Mouse (Mus musculus): ENCODE results near the gene Sema4d.

GRCm38 (mm10) chr13:51745862-51746261 lies 47.7 kb downstream of the Sema4d start:
- no peak for TF ChIP-seq CTCF (IDR thresholded peaks at IDR 0.05; ENCODE audit: control insufficient read depth, insufficient read depth, low read length)
- TF ChIP-seq POLR2A (IDR thresholded peaks at IDR 0.05; ENCODE audit: borderline replicate concordance, control insufficient read depth, low read depth, low read length) = no peak
